Mouse (Mus musculus) ES-E14 (cell line): ENCODE results near the gene Cers6. TPM values are rescaled to one million over a fixed set of nuclear protein-coding genes. Genes with fewer than 3 reads are reported as not detected.
A peak's percentile ranks its signal among the peaks of the same experiment; 100 is the strongest.

ENCODE experiments used
- DNase-seq: peaks from one replicate; pipeline ENCODE4 v3.0.0-alpha.2; 2013; ENCODE audit warnings: low read depth, low spot score
- H3K27ac ChIP-seq: 2 replicates; pipeline ENCODE4 v1.5.1; 2012; ENCODE audit warnings: low read depth, mild to moderate bottlenecking, low read length, moderate library complexity, mixed read lengths; ENCODE audit not compliant: poor library complexity, insufficient read depth, severe bottlenecking
- H3K36me3 ChIP-seq: 2 replicates; pipeline ENCODE4 v1.6.1; 2012; ENCODE audit warnings: mild to moderate bottlenecking, low read length, moderate library complexity, mixed read lengths; ENCODE audit not compliant: control insufficient read depth, poor library complexity, insufficient read depth, severe bottlenecking
- H3K4me1 ChIP-seq, 2 experiments: fragments of 150-350 bp in 1 of 2; sonication (generic) in 1 of 2; 2 replicates each; pipeline ENCODE4 v1.6.1; 2012; ENCODE audit warnings: low read length in 2 of 2, mild to moderate bottlenecking in 1 of 2, mixed read lengths in 1 of 2; ENCODE audit not compliant: control insufficient read depth in 2 of 2, insufficient read depth in 2 of 2, poor library complexity in 1 of 2
- H3K4me3 ChIP-seq, 2 experiments: fragments of 150-350 bp in 1 of 2; sonication (generic) in 1 of 2; 2 replicates each; pipeline ENCODE4 v1.5.1; 2012; ENCODE audit warnings: low read length in 2 of 2, low read depth in 1 of 2, mild to moderate bottlenecking in 1 of 2, mixed read lengths in 1 of 2; ENCODE audit not compliant: insufficient read depth in 1 of 2, poor library complexity in 1 of 2, severe bottlenecking in 1 of 2
- H3K9ac ChIP-seq: 2 replicates; pipeline ENCODE4 v1.6.1; 2012; ENCODE audit warnings: low read depth, mild to moderate bottlenecking, low read length, mixed read lengths; ENCODE audit not compliant: poor library complexity, insufficient read depth, severe bottlenecking
- H3K9me3 ChIP-seq: fragments of 150-350 bp; sonication (generic); 2 replicates; pipeline ENCODE4 v1.6.1; 2012; ENCODE audit warnings: low read depth, mild to moderate bottlenecking, low read length; ENCODE audit not compliant: control insufficient read depth, insufficient read depth
- CHD2 ChIP-seq: IDR thresholded peaks from 2 replicates; pipeline ENCODE4 v1.6.1; 2014; ENCODE audit warnings: mild to moderate bottlenecking, low read depth, low read length, inconsistent platforms
- HCFC1 ChIP-seq: IDR thresholded peaks from 2 replicates; pipeline ENCODE4 v1.6.1; 2012; ENCODE audit warnings: low read length, inconsistent platforms, borderline replicate concordance; ENCODE audit not compliant: insufficient read depth
- MAFK ChIP-seq: IDR thresholded peaks from 2 replicates; pipeline ENCODE4 v1.6.1; 2014; ENCODE audit warnings: mild to moderate bottlenecking, low read depth, low read length, inconsistent platforms; ENCODE audit not compliant: insufficient read depth
- ZC3H11A ChIP-seq: IDR thresholded peaks from 2 replicates; pipeline ENCODE4 v1.6.1; 2012; ENCODE audit warnings: low read depth, mild to moderate bottlenecking, inconsistent platforms, low read length, borderline replicate concordance
- ZNF384 ChIP-seq: IDR thresholded peaks from 2 replicates; pipeline ENCODE4 v1.6.1; 2012; ENCODE audit warnings: low read depth, low read length, inconsistent platforms
- in situ Hi-C, 2 experiments: fragments of 600-800 bp; cut with MboI; formaldehyde crosslinking; loops; one replicate each; pipeline ENCODE4 v1.15.1; 2025; ENCODE audit warnings: low sequenced_read_pairs in 2 of 2, inconsistent platforms in 1 of 2; ENCODE audit not compliant: unreplicated experiment in 2 of 2
- total RNA-seq: library from RNA; depleted of rRNA; stranded (reverse); fragments of 300-350 nt; gene quantifications from 2 replicates; pipeline ENCODE4 v1.2.3, GENCODE M21; 2012

The Cers6 gene
- total RNA-seq, 1 experiment = 33.6 TPM

DNA sequence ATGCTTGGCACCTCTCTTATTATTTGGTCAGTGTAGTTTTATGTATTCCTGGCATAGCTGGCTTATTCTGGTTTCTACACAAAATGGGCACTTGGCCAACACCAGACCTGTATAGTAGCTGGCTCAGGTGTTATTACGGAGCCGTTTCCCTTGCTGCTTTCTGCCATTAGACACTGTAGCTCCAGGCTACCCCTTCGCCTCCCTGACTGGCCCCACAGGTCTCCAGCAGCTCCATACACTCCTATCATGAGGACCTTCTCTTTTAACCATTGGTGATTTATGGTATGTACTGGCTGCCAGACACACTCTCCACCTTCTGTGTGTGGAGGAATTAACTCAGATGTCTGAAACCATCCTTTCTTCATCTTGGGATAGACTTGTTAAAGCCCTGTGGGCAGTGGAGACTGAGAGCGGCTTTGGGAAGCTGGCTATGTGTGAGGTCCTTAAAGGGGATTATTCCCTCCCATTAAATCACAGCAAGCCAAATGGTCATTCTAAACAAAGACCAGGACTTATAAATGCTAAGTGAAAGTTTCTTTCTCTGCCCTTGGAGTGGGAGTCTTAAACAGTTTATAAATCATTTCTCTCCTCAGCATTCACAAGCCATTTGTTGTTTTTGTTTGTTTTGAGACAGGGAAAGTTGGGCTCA is 192.1 kb downstream of the Cers6 start:
- no peak for DNase-seq
- TF ChIP-seq ZC3H11A = no peak
- no peak for TF ChIP-seq HCFC1
- no peak for TF ChIP-seq CHD2
- no peak for TF ChIP-seq MAFK
- TF ChIP-seq ZNF384 = no peak
- Histone ChIP-seq H3K9ac (no peak overlapping the region), H3K4me1 (peaks cover 13 to 16% of the 10 kb centered on the region in 2 experiments), H3K9me3 (no peaks in the 10 kb centered on the region), H3K4me3 (no peak overlapping the region), H3K36me3 (0 out of 2 replicates have a peak, but pooled peaks cover 2% of the 10 kb centered on the region), H3K27ac (no peak overlapping the region)
- in situ Hi-C loops = loop anchor here in 1 of 2 experiments (25.0 kb wide), 1 partner anchor 266 kb away; no protein-coding TSS in a partner anchor

DNA sequence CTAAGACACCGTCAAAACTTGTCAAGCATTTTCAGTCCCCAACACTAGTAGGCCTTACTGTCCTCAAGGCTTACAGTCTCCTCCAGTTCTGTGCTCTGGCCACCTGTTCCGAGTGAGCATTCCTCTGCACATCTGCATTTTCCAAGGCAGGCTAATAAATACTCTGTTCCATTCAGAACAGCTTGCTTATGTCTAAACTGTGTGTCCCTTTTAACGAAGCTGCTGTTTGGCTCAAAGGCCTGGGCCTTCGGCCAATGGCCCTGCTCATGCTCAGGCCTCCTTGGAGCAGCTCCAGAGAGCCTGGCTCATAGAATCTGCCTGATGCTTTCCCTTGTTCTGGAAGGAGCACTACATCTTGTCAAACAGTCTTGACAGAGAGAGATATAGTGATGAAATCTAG is 193.0 kb downstream of the Cers6 start:
- DNase-seq = no peak
- Histone ChIP-seq H3K4me3 (no peak overlapping the region), H3K4me1 (peaks cover 4 to 10% of the 10 kb centered on the region in 2 experiments), H3K9ac (no peak overlapping the region), H3K27ac (no peak overlapping the region), H3K36me3 (0 out of 2 replicates have a peak, but pooled peaks cover 2% of the 10 kb centered on the region), H3K9me3 (no peaks in the 10 kb centered on the region)
- in situ Hi-C loops = loop anchor here in 1 of 2 experiments (25.0 kb wide), 1 partner anchor 267 kb away; no protein-coding TSS in a partner anchor
- TF ChIP-seq HCFC1 (no peak), CHD2 (no peak), ZNF384 (no peak), ZC3H11A (no peak), MAFK (no peak)

DNA sequence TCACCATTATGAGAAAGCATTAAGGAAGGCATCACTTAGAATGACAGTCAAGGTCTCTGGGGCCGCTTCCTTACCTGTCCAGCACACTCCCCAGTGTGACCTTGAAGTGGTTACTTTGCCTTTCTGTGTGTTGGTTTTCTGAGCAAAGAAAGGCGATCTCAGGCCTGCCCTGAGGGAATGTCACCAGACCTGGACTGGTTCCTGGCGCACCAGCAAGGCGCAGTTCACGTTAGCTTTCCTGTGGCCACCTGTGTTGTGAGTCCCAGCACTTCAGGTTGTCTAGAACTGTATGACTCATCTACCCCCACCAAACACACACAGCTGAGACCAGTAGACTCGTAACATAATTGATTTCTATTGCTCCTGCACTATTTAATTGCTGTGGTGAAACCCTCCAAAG is 193.9 kb downstream of the Cers6 start:
- in situ Hi-C loops = loop anchor here in 1 of 2 experiments (25.0 kb wide), 1 partner anchor 268 kb away; no protein-coding TSS in a partner anchor
- Histone ChIP-seq H3K9me3 (no peaks in the 10 kb centered on the region), H3K4me1 (peaks cover 0 to 6% of the 10 kb centered on the region in 2 experiments; a peak in 3 of 4 replicates), H3K4me3 (no peak overlapping the region), H3K9ac (no peak overlapping the region), H3K27ac (no peak overlapping the region), H3K36me3 (0 out of 2 replicates have a peak, but pooled peaks cover 2% of the 10 kb centered on the region)
- no peak for DNase-seq
- TF ChIP-seq ZC3H11A (no peak), CHD2 (no peak), MAFK (no peak), HCFC1 (no peak), ZNF384 (no peak)

- Histone ChIP-seq H3K4me3 (no peak overlapping the region), H3K27ac (no peak overlapping the region), H3K4me1 (no peaks in the 10 kb centered on the region), H3K36me3 (no peaks in the 10 kb centered on the region), H3K9ac (no peak overlapping the region), H3K9me3 (no peaks in the 10 kb centered on the region)
- in situ Hi-C loops = loop anchor here (10.0 to 25.0 kb wide), 2 partner anchors 274 to 277 kb away; no protein-coding TSS in a partner anchor
- TF ChIP-seq ZC3H11A = peak; percentile 81
- no peak for TF ChIP-seq MAFK
- no peak for DNase-seq
These were observed 200.1 kb downstream of the Cers6 start for GRCm38 (mm10) chr2:69061313-69061712.
